Mouse (Mus musculus) kidney, adult 18-20 months (tissue): ENCODE results near the gene Vps13d.

Experiments used
- DNase-seq: peaks from one replicate; pipeline ENCODE4 v3.0.0; 2021

The Vps13d gene

GRCm38 (mm10) chr4:144969030-144969429 lies 225.8 kb downstream of the Vps13d start:
- no peak for DNase-seq

DNA sequence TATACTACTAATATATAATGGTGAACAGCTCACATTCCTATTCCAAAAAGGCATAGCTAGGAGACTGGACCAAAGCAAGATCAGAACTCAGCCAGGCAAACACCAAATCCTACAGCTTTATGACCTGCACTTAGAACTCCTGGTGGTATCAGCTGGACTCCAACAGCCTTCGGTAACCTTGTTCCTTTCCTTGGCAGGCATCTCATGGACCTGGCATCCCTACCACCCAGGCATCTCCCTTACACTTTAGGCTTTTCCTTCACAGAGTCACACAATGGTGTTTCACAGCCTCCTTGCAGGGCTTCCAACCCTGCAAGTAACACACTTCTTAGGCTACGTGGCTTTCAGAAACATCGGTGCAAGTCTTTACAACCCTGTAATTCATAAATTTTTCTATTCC lies 226.4 kb downstream of the Vps13d start:
- no peak for DNase-seq

- DNase-seq = no peak
Observed at GRCm38 (mm10) chr4:144965255-144965654, 229.6 kb downstream of the Vps13d start.

DNA sequence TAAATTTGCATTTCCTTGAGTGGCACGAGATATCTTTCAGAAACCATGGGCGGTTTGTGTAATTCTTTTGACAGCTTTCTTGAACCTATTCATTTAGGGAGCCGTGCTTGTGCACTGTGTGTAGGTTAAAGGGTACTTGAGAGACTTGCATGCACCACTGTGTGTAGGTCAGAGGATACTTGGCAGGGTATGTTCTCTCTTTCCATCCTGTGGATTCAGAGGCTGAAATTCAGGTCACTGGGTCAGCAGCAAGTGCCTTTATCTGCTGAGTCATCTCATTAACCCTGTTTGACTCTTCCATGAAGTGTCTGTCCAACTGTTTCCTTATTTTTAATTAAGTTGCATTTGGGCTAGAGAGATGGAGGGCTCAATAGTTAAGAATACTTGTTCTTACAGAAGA lies 233.1 kb downstream of the Vps13d start:
- no peak for DNase-seq

- DNase-seq = no peak
Observed at GRCm38 (mm10) chr4:144961232-144961631, 233.6 kb downstream of the Vps13d start.

DNA sequence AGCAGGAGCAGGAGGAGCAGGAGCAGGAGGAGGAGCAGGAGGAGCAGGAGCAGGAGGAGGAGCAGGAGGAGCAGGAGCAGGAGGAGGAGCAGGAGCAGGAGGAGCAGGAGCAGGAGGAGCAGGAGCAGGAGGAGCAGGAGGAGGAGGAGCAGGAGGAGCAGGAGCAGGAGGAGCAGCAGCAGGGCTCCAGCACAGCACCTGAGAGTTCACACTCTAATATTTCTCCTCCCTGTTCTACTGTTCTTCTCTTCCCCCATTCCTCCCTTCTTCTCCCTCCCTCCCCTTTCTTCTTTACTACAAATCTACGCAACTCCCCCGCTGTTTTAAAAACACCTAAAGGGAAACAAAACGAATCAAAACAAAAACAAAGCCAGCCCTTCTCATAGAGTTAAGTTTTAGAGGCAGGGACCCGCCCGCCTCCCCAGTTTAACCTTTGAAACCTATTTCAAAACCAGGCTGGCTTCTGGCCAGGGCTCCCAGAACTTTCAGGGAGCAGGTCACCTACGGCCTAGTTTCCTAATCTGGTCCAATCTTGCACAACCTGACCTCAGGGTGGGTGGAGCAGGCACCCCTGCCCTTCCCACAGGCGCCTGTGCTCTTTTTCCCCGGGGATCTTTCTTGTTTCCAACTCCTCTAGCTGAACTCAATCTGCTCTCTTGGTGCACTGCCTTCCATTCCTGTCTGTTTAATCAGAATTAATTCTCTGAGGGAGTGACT lies 234.5 kb downstream of the Vps13d start:
- DNase-seq = peak; percentile 95

GRCm38 (mm10) chr4:144957721-144958120 lies 237.1 kb downstream of the Vps13d start:
- DNase-seq = peak; percentile 60

- DNase-seq = peak; percentile 85
Observed at GRCm38 (mm10) chr4:144957186-144957585, 237.6 kb downstream of the Vps13d start.

- DNase-seq = no peak
Observed at GRCm38 (mm10) chr4:144956293-144956692, 238.5 kb downstream of the Vps13d start.

- no peak for DNase-seq
Observed at GRCm38 (mm10) chr4:144955863-144956262, 238.9 kb downstream of the Vps13d start.

- DNase-seq = no peak
Observed at GRCm38 (mm10) chr4:144953421-144953820, 241.4 kb downstream of the Vps13d start.

DNA sequence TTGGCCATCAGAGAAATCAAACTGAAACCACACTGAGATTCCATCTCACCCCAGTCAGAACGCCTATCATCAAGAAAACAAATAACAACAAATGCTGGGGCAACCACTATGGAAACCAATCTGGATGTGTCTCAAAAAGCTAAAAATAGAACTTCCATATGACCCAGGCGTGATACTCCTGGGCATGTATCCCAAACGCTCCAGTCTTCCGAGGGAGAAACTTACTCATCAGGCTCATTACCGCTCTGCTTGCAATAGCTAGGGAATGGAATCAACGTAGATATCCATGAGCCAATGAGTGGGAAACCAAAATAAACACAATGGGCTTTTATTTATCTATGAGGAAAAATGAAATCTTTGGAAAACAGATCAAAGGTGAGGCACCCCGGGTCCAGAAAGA lies 242.9 kb downstream of the Vps13d start:
- DNase-seq = no peak

- no peak for DNase-seq
Observed at GRCm38 (mm10) chr4:144950883-144951282, 243.9 kb downstream of the Vps13d start.

DNA sequence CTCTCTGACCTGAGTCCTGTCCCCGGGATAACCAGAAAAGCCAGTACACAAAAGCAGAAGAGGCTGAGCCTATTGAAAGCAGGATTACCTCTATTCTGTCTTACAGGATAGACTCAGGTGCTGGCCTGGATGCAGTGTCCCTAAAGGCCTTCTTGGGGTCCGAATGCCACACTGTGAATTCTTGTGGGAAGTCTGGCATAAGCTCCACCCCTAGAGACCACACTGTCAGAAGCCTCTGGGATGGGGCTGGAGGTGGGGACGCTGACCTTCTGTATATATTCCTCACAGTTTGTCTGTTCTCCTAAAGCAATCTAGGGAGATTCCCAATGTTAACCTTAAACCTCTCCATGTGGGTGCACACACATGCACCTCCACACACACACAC lies 244.5 kb downstream of the Vps13d start:
- DNase-seq = no peak

DNA sequence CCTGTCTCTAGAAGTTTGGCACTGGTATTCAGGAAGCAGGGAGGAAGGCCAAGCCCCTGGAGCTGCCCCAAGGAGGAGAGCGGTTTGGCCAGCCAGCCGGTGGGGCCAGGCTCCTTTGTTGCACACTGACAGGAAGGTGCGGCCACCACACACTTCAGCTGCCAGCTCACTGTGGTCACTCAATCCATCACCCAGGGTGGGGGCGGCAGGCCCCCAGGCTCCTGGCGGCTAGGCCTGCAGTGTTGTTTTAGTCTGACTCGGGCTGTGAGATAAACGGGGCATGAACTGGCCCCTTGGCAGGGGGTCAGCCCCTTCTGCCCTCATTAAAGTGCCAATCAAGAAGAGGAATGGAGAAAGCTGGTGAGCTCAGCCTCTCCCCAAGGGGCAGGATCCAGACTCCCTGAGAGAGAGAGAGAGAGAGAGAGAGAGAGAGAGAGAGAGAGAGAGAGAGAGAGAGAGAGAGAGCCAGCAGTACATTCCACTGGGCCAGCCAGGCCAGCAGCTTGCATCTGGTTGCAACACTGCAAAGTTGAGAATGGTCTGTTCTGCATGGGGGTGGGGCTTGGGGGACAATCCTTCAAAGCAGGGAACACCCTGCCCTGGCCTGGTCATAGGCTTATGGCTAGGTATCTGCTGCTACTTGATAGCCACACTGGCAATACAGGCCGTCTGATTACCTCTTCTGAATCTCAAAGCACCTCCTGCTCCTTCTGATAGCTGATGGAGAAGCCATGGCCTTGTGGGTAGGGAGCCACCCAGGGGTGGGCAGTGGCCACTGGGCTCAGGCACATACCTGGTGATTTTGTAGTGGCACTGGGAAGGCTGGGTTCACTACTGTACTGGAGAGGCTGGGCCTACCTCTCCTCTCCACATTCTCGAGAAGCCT lies 245.1 kb downstream of the Vps13d start:
- DNase-seq = peak; percentile 83

DNA sequence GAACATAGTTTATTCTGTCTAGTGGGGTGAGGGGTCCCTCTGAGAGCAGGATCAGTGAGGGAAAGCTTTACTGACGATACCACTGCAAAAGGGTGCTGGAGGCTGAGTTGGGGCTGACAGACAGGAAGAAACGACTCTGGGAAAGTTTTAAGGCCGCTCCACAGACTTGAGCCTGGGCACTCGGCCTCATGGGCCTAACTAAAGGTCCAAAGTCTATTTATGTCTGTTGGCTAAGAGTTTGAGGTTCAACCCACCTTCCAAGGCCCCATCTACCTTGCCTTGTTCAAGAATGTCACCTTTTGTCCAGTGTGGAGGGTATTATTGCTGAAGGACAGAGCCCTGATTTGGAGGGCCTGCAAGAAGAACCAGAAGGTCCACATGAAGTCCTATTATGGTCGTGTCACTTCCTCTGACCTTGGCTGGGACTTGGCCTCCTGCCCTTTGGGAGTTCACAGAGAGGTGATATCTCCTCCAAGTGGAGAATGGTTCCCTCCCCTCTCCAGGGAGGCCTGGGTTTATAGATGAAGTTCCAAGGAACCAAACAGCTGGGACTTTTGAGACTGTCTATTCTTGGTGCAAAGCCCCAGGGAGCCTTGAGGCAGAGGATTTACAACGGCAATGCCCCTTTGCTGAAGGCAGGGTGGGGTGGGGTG lies 246.9 kb downstream of the Vps13d start:
- DNase-seq = peak; percentile 89

- no peak for DNase-seq
Observed at GRCm38 (mm10) chr4:144943273-144943672, 251.5 kb downstream of the Vps13d start.

GRCm38 (mm10) chr4:144942433-144942832 lies 252.4 kb downstream of the Vps13d start:
- no peak for DNase-seq

DNA sequence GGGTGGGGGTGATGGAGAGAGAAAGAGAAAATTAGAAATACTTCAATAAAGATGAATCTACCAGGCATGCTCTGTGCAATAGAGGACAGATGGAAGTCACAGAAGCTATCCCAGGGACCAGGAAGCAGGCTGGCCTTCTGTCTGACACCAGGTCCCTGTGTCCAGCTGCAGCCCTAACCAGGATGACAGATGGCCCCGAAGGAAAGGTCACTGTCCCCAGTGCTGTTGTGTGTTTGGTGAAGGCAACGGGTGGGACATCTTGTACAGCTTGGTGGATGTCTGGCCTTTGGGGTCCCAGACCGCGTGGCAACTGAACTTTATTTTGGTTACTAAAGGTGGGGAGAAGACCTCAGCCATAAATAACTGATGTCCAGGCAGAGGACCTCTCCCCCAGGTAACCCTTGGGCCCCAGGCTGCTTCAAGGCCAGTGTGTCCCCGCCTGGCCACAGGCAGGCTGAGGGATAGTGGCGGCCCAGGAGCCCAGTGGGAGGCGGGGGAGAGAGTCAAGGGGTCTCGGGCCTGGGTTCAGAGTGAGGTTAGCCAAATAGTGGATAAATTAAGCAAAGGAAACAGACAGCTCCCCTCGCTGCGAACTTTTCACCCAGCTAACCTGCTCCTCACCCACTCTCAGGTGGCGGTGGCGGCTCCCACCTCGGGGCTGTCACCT lies 253.9 kb downstream of the Vps13d start:
- DNase-seq = no peak

- DNase-seq = no peak
Observed at GRCm38 (mm10) chr4:144939847-144940411, 254.9 kb downstream of the Vps13d start.

DNA sequence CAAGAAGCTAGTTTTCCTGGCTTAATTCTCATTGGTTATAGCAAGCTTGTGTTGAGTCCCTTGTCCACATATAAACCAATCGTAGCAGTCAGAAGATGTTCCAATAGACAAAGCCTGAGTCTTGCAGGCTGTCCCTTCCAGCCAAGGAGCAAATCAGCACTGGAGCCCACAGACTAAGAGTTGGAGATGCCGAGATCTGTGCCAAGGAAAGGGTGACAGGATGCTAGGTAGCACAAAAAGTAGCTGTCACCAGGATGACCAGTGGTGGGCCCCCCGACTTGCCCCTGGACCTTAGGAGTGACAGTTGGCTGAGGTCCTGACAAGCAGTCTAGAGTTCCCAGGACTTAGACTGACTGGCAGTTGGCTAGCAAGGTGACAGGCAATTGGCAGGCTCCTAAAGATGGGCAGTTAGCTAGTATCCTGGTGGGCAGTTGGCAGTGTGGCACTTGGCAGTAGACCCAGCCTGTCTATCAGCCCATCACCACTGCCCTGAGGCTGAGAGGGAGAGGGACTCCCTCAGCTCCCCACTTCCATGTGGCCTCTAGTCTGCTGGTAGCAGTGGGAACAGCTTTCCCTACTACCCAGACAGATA lies 258.1 kb downstream of the Vps13d start:
- DNase-seq = no peak

DNA sequence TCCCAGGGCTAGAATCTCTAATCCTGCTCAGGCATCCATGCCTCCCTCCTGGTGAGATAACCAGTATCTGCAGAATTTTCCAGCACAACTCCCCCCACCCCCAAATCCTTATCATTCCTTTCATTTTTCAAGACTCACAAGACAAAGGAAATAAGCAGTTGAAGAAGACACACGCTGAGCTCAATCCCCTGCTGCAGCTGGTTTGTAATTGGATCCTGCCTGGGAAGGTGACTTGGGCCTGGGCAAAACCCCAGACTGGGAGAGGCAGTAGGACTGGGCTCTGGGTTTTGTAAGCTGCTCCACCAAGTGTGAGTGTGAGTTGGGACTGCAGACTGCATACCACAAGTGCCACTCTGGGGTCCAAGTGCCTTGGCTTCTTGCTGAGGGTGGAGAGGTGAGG lies 260.3 kb downstream of the Vps13d start:
- no peak for DNase-seq
